Mouse (Mus musculus) forebrain, embryonic 16.5 days (tissue): Measurements from ENCODE around the gene Troap. TPM values are rescaled to one million over a fixed set of nuclear protein-coding genes. Genes with fewer than 3 reads are reported as not detected.

ENCODE experiments used
- ATAC-seq: fragments of 200-750 bp; cut with Nextera tagmentation; 2 replicates; pipeline ENCODE4 v1.8.0; 2017; ENCODE audit warnings: mild to moderate bottlenecking, moderate library complexity
- H3K27ac ChIP-seq: fragments of 300-500 bp; sonication (generic); 2 replicates; pipeline ENCODE4 v1.5.1; 2014; ENCODE audit warnings: low read length, control low read depth
- H3K27me3 ChIP-seq: fragments of 300-500 bp; sonication (generic); replicated peaks from 2 replicates; pipeline ENCODE4 v1.6.1; 2014; ENCODE audit warnings: low read length; ENCODE audit not compliant: control insufficient read depth, insufficient read depth
- H3K36me3 ChIP-seq: fragments of 300-500 bp; sonication (generic); 2 replicates; pipeline ENCODE4 v1.6.1; 2014; ENCODE audit not compliant: control insufficient read depth, insufficient read depth
- H3K4me1 ChIP-seq: fragments of 300-500 bp; sonication (generic); replicated peaks from 2 replicates; pipeline ENCODE4 v1.6.1; 2014; ENCODE audit warnings: low read length; ENCODE audit not compliant: control insufficient read depth, insufficient read depth
- H3K4me2 ChIP-seq: fragments of 300-500 bp; sonication (generic); 2 replicates; pipeline ENCODE4 v1.6.1; 2014; ENCODE audit warnings: mild to moderate bottlenecking, low read length, control low read depth
- H3K4me3 ChIP-seq: fragments of 300-500 bp; sonication (generic); replicated peaks from 2 replicates; pipeline ENCODE4 v1.5.1; 2014; ENCODE audit warnings: mild to moderate bottlenecking, low read length, control low read depth
- H3K9ac ChIP-seq: fragments of 300-500 bp; sonication (generic); replicated peaks from 2 replicates; pipeline ENCODE4 v1.6.1; 2014; ENCODE audit warnings: low read depth, low read length, control low read depth
- H3K9me3 ChIP-seq: fragments of 300-500 bp; sonication (generic); 2 replicates; pipeline ENCODE4 v1.6.1; 2016; ENCODE audit warnings: low read length; ENCODE audit not compliant: control insufficient read depth
- WGBS: fragments of 180-500 bp; shearing (Covaris S2); extraction: QIAGEN DNeasy Blood & Tissue Kit; methylation state at CpG from one replicate; pipeline ENCODE4 v1.1.7; 2014; 5-methylcytosine and 5-hydroxymethylcytosine counted together
- polyA plus RNA-seq: library from polyadenylated mRNA; unstranded; fragments of >200 nt; fragmentation: Nextera tagmentation; extraction: Ambion mirVana; gene quantifications from 2 replicates; pipeline ENCODE4 v1.2.1, GENCODE M21; 2015

Gene Troap
- polyA plus RNA-seq, 1 experiment from 2014 or later, result 15.9 TPM

- H3K36me3 ChIP-seq, result no peaks in the 10 kb centered on the region
- ATAC-seq, result no peak
- peak overlapping the region; percentile 44 for H3K4me3 ChIP-seq
- no peak overlapping the region for H3K9ac ChIP-seq
- no peaks in the 10 kb centered on the region; the same call in 1 of the 2 replicates for H3K27me3 ChIP-seq
- H3K27ac ChIP-seq, result no peak overlapping the region
- peaks cover 21% of the 10 kb centered on the region for H3K4me1 ChIP-seq
- no peaks in the 10 kb centered on the region for H3K9me3 ChIP-seq
- H3K4me2 ChIP-seq, result no peak overlapping the region
- WGBS, result 85% methylated on average over 4 of the region's 4 CpGs
Observed at GRCm38 (mm10) chr15:99031388-99031675, 43.0 kb upstream of the Troap start.

- no peaks in the 10 kb centered on the region; the same call in 1 of the 2 replicates for H3K27me3 ChIP-seq
- WGBS, result 67% methylated on average over 9 of the region's 9 CpGs
- H3K9ac ChIP-seq, result no peak overlapping the region
- no peak overlapping the region for H3K27ac ChIP-seq
- H3K9me3 ChIP-seq, result no peaks in the 10 kb centered on the region
- peaks cover 21% of the 10 kb centered on the region for H3K4me1 ChIP-seq
- no peak overlapping the region for H3K4me3 ChIP-seq
- ATAC-seq, result no peak
- no peaks in the 10 kb centered on the region for H3K36me3 ChIP-seq
- H3K4me2 ChIP-seq, result peak overlapping the region; percentile 6; the same call in 1 of the 2 replicates
Observed at GRCm38 (mm10) chr15:99032041-99032725, 42.2 kb upstream of the Troap start.

GRCm38 (mm10) chr15:99032726-99033250, 41.6 kb upstream of the Troap start:
- Histone ChIP-seq H3K4me2 (no peak overlapping the region), H3K9ac (no peak overlapping the region), H3K4me1 (peaks cover 21% of the 10 kb centered on the region), H3K27me3 (no peaks in the 10 kb centered on the region; the same call in 1 of the 2 replicates), H3K9me3 (no peaks in the 10 kb centered on the region), H3K27ac (no peak overlapping the region), H3K4me3 (no peak overlapping the region), H3K36me3 (no peaks in the 10 kb centered on the region)
- 75% methylated on average over 7 of the region's 7 CpGs for WGBS
- ATAC-seq, result no peak

GRCm38 (mm10) chr15:99033498-99034270, 40.7 kb upstream of the Troap start:
- 74% methylated on average over 7 of the region's 7 CpGs for WGBS
- no peak overlapping the region for H3K4me3 ChIP-seq

GRCm38 (mm10) chr15:99035431-99035830, 38.9 kb upstream of the Troap start:
- Histone ChIP-seq H3K4me1 (peaks cover 6% of the 10 kb centered on the region), H3K36me3 (no peaks in the 10 kb centered on the region), H3K9me3 (no peaks in the 10 kb centered on the region), H3K9ac (no peak overlapping the region), H3K27me3 (no peaks in the 10 kb centered on the region; the same call in 1 of the 2 replicates), H3K27ac (no peak overlapping the region), H3K4me3 (no peak overlapping the region), H3K4me2 (no peak overlapping the region)
- ATAC-seq, result no peak
- 74% methylated on average over 4 of the region's 4 CpGs for WGBS

More at GRCm38 (mm10) chr15:99033498-99034270, 40.7 kb upstream of the Troap start:
- no peak for ATAC-seq
- Histone ChIP-seq H3K9ac (no peak overlapping the region), H3K27ac (no peak overlapping the region), H3K4me2 (no peak overlapping the region), H3K9me3 (no peaks in the 10 kb centered on the region), H3K36me3 (no peaks in the 10 kb centered on the region), H3K4me1 (peaks cover 21% of the 10 kb centered on the region), H3K27me3 (no peaks in the 10 kb centered on the region; the same call in 1 of the 2 replicates)

GRCm38 (mm10) chr15:99036249-99036905, 38.0 kb upstream of the Troap start:
- no peak overlapping the region for H3K4me2 ChIP-seq
- no peaks in the 10 kb centered on the region for H3K9me3 ChIP-seq
- peaks cover 6% of the 10 kb centered on the region for H3K4me1 ChIP-seq
- no peak for ATAC-seq
- no peak overlapping the region for H3K27ac ChIP-seq
- H3K4me3 ChIP-seq, result no peak overlapping the region
- WGBS, result 67% methylated on average over 8 of the region's 8 CpGs
- no peaks in the 10 kb centered on the region for H3K36me3 ChIP-seq
- no peak overlapping the region for H3K9ac ChIP-seq
- H3K27me3 ChIP-seq, result no peaks in the 10 kb centered on the region

GRCm38 (mm10) chr15:99038025-99038424, 36.4 kb upstream of the Troap start:
- no peaks in the 10 kb centered on the region for H3K27me3 ChIP-seq
- H3K4me3 ChIP-seq, result no peak overlapping the region
- no peak overlapping the region for H3K9ac ChIP-seq
- no peak overlapping the region for H3K27ac ChIP-seq
- no peak for ATAC-seq
- no peak overlapping the region for H3K4me2 ChIP-seq
- 91% methylated on average over 1 of the region's 1 CpGs for WGBS
- no peaks in the 10 kb centered on the region for H3K9me3 ChIP-seq
- no peaks in the 10 kb centered on the region for H3K36me3 ChIP-seq
- peaks cover 5% of the 10 kb centered on the region for H3K4me1 ChIP-seq

GRCm38 (mm10) chr15:99038797-99039196, 35.6 kb upstream of the Troap start:
- Histone ChIP-seq H3K4me3 (no peak overlapping the region), H3K27me3 (no peaks in the 10 kb centered on the region), H3K4me1 (peaks cover 5% of the 10 kb centered on the region), H3K36me3 (no peaks in the 10 kb centered on the region), H3K9me3 (no peaks in the 10 kb centered on the region), H3K9ac (no peak overlapping the region), H3K27ac (no peak overlapping the region), H3K4me2 (no peak overlapping the region)
- WGBS, result 94% methylated on average over 5 of the region's 5 CpGs
- ATAC-seq, result no peak

- Histone ChIP-seq H3K4me1 (peaks cover 5% of the 10 kb centered on the region), H3K9ac (no peak overlapping the region), H3K4me2 (no peak overlapping the region), H3K9me3 (no peaks in the 10 kb centered on the region), H3K27ac (no peak overlapping the region), H3K36me3 (no peaks in the 10 kb centered on the region), H3K27me3 (no peaks in the 10 kb centered on the region), H3K4me3 (no peak overlapping the region)
- 85% methylated on average over 4 of the region's 4 CpGs for WGBS
- ATAC-seq, result no peak
Observed at GRCm38 (mm10) chr15:99039306-99039705, 35.1 kb upstream of the Troap start.
